Mouse (Mus musculus) left cerebral cortex, adult 2 months (tissue): ENCODE data around the gene Ddx20. TPM values are rescaled to one million over a fixed set of nuclear protein-coding genes. Genes with fewer than 3 reads are reported as not detected.

Experiments
- DNase-seq, 2 experiments: peaks; one replicate each; pipeline ENCODE4 v3.0.0; 2021 to 2022; ENCODE audit warnings: low spot score in 2 of 2, mixed read lengths in 1 of 2; ENCODE audit errors: extremely low spot score in 1 of 2
- H3K27ac ChIP-seq: fragments of 200-600 bp; 2 replicates; pipeline ENCODE4 v1.8.1; 2022
- H3K4me3 ChIP-seq: fragments of 200-600 bp; 2 replicates; pipeline ENCODE4 v1.8.1; 2022
- CTCF ChIP-seq: fragments of 200-600 bp; IDR thresholded peaks from 2 replicates; pipeline ENCODE4 v1.8.1; 2022; ENCODE audit warnings: antibody characterized with exemption, mild to moderate bottlenecking, moderate library complexity
- intact Hi-C: fragments of 180-260 bp; cut with DNase I; formaldehyde crosslinking; loops from one replicate; pipeline ENCODE4 v1.15.1; 2025
- total RNA-seq, 2 experiments: library from RNA; stranded (reverse); gene quantifications; 2 replicates each; pipeline ENCODE4 v1.2.3; 2021

Ddx20 gene
- total RNA-seq, 2 experiments from 2014 or later = 11.7 to 12.4 TPM

GRCm38 (mm10) chr3:105718746-105719145 lies 31.4 kb upstream of the Ddx20 start:
- H3K27ac ChIP-seq = no peak overlapping the region
- TF ChIP-seq CTCF = peak; percentile 5
- H3K4me3 ChIP-seq = no peak overlapping the region
- intact Hi-C loops = no loop called here
- DNase-seq = peak in 1 of 2 experiments; percentile 23

- DNase-seq = peak in 1 of 2 experiments; percentile 25
- no peak for TF ChIP-seq CTCF
- Histone ChIP-seq H3K27ac (no peak overlapping the region; the same call in 1 of the 2 replicates), H3K4me3 (no peak overlapping the region)
- intact Hi-C loops = no loop called here
Observed at GRCm38 (mm10) chr3:105717856-105718555, 30.6 kb upstream of the Ddx20 start.

- no peak for TF ChIP-seq CTCF
- peak; percentile 17 to 55 for DNase-seq
- Histone ChIP-seq H3K4me3 (no peak overlapping the region), H3K27ac (peak overlapping the region; percentile 57)
- intact Hi-C loops = loop anchor here (1.0 kb wide), 1 partner anchor 11 kb away; no protein-coding TSS in a partner anchor
Observed at GRCm38 (mm10) chr3:105716353-105717000, 29.1 kb upstream of the Ddx20 start.

- TF ChIP-seq CTCF = no peak
- H3K27ac ChIP-seq = no peak overlapping the region
- H3K4me3 ChIP-seq = no peak overlapping the region
- intact Hi-C loops = no loop called here
- no peak for DNase-seq
Observed at GRCm38 (mm10) chr3:105714820-105715167, 27.4 kb upstream of the Ddx20 start.

- DNase-seq = no peak
- intact Hi-C loops = no loop called here
- H3K27ac ChIP-seq = peak overlapping the region; percentile 54
- H3K4me3 ChIP-seq = no peak overlapping the region
- no peak for TF ChIP-seq CTCF
Observed at GRCm38 (mm10) chr3:105714091-105714819, 26.9 kb upstream of the Ddx20 start.

GRCm38 (mm10) chr3:105712827-105713226 lies 25.5 kb upstream of the Ddx20 start:
- no peak overlapping the region for H3K27ac ChIP-seq
- intact Hi-C loops = no loop called here
- H3K4me3 ChIP-seq = no peak overlapping the region
- no peak for TF ChIP-seq CTCF
- no peak for DNase-seq

GRCm38 (mm10) chr3:105711741-105712140 lies 24.4 kb upstream of the Ddx20 start:
- intact Hi-C loops = no loop called here
- TF ChIP-seq CTCF = no peak
- DNase-seq = no peak
- Histone ChIP-seq H3K4me3 (no peak overlapping the region), H3K27ac (peak overlapping the region; percentile 57)

- Histone ChIP-seq H3K4me3 (peak overlapping the region; percentile 17), H3K27ac (peak overlapping the region; percentile 48)
- DNase-seq = peak in 1 of 2 experiments; percentile 52
- intact Hi-C loops = no loop called here
- TF ChIP-seq CTCF = no peak
Observed at GRCm38 (mm10) chr3:105710246-105710645, 22.9 kb upstream of the Ddx20 start.

- intact Hi-C loops = no loop called here
- TF ChIP-seq CTCF = no peak
- DNase-seq = no peak
- Histone ChIP-seq H3K27ac (peak overlapping the region; percentile 95), H3K4me3 (peak overlapping the region; percentile 71)
Observed at GRCm38 (mm10) chr3:105707590-105707989, 20.2 kb upstream of the Ddx20 start.

GRCm38 (mm10) chr3:105706366-105707020 lies 19.1 kb upstream of the Ddx20 start:
- peak; percentile 50 to 60 for DNase-seq
- H3K4me3 ChIP-seq = peak overlapping the region; percentile 71
- H3K27ac ChIP-seq = peak overlapping the region; percentile 95
- intact Hi-C loops = no loop called here
- TF ChIP-seq CTCF = no peak

GRCm38 (mm10) chr3:105705561-105705960 lies 18.2 kb upstream of the Ddx20 start:
- peak overlapping the region; percentile 95 for H3K27ac ChIP-seq

More at GRCm38 (mm10) chr3:105705561-105705960, 18.2 kb upstream of the Ddx20 start:
- peak in 1 of 2 experiments; percentile 29 for DNase-seq
- intact Hi-C loops = loop anchor here (1.0 kb wide), 2 partner anchors 11 to 12 kb away; no protein-coding TSS in a partner anchor
- peak overlapping the region; percentile 71 for H3K4me3 ChIP-seq
- no peak for TF ChIP-seq CTCF
